Mouse (Mus musculus): ENCODE data around the gene Gm20671. TPM values are rescaled to one million over a fixed set of nuclear protein-coding genes. Genes with fewer than 3 reads are reported as not detected.
A peak's percentile ranks its signal among the peaks of the same experiment; 100 is the strongest.
"Not testable (repeated sequence)": the region's sequence is repeated elsewhere in the genome, so short reads cannot be mapped to it uniquely, and the experiment has no call there.

Gene Gm20671
- polyA plus RNA-seq, 1 experiment from 2014 or later, result not detected

GRCm38 (mm10) chr5:32855274-32855673 lies 28.4 kb upstream of the Gm20671 start:
- not testable (repeated sequence) for H3K4me3 ChIP-seq (ENCODE audit: control insufficient read depth in 1 of 2, insufficient read depth in 1 of 2, low read depth in 1 of 2, low read length in 2 of 2); H3K9ac ChIP-seq (ENCODE audit: low read length); H3K27ac ChIP-seq (replicated peaks in 1 of 2; ENCODE audit: control insufficient read depth in 1 of 2, insufficient read depth in 1 of 2, low read depth in 2 of 2, low read length in 2 of 2); ATAC-seq (ENCODE audit: insufficient number of reproducible peaks, insufficient read depth, low FRiP score, low read depth); H3K27me3 ChIP-seq (ENCODE audit: control insufficient read depth, insufficient read depth, low read length); H3K9me3 ChIP-seq (ENCODE audit: control insufficient read depth, low read length); H3K4me2 ChIP-seq (ENCODE audit: low read length)
- H3K4me1 ChIP-seq (ENCODE audit: control insufficient read depth in 2 of 2, insufficient read depth in 2 of 2, low read length in 2 of 2), result peaks cover 3 to 26% of the 10 kb centered on the region in 2 experiments; a peak in 3 of 4 replicates
- WGBS, result 91% methylated on average over 2 of the region's 3 CpGs
- peaks cover 14% of the 10 kb centered on the region for H3K36me3 ChIP-seq (ENCODE audit: control insufficient read depth, insufficient read depth, low read length)

DNA sequence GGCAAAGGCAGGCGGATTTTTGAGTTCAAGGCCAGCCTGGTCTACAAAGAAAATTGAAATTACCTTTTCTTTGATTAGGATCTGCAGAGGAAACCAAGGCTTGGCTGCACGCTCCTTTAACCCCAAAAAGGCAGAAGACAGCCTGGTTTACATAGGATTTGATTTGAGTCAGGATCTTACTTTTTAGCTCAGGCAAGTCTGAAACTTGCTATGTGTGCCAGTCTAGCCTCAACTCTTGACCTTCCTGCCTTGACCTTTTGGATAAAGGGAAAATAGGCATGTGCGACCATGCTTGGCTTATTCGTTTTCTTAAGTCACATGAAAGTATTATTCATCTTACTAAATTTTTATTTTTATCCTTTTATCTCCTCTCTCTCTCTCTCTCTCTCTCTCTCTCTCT lies 27.9 kb upstream of the Gm20671 start:
- H3K9me3 ChIP-seq (ENCODE audit: control insufficient read depth, low read length), result no peaks in the 10 kb centered on the region
- H3K4me2 ChIP-seq (ENCODE audit: low read length), result no peak overlapping the region
- peaks cover 3 to 26% of the 10 kb centered on the region in 2 experiments; a peak in 3 of 4 replicates for H3K4me1 ChIP-seq (ENCODE audit: control insufficient read depth in 2 of 2, insufficient read depth in 2 of 2, low read length in 2 of 2)
- WGBS, result 87% methylated on average over 4 of the region's 4 CpGs
- H3K4me3 ChIP-seq (ENCODE audit: control insufficient read depth in 1 of 2, insufficient read depth in 1 of 2, low read depth in 1 of 2, low read length in 2 of 2), result no peak overlapping the region
- no peak overlapping the region; the same call in 1 of the 2 replicates for H3K9ac ChIP-seq (ENCODE audit: low read length)
- no peak for ATAC-seq (ENCODE audit: insufficient number of reproducible peaks, insufficient read depth, low FRiP score, low read depth)
- H3K27ac ChIP-seq (replicated peaks in 1 of 2; ENCODE audit: control insufficient read depth in 1 of 2, insufficient read depth in 1 of 2, low read depth in 2 of 2, low read length in 2 of 2), result peak overlapping the region in 1 of 2 experiments; percentile 84; a peak in 1 of 4 replicates
- H3K27me3 ChIP-seq (ENCODE audit: control insufficient read depth, insufficient read depth, low read length), result no peaks in the 10 kb centered on the region
- H3K36me3 ChIP-seq (ENCODE audit: control insufficient read depth, insufficient read depth, low read length), result peaks cover 15% of the 10 kb centered on the region

- Histone ChIP-seq H3K27me3 (ENCODE audit: control insufficient read depth, insufficient read depth, low read length) (no peaks in the 10 kb centered on the region), H3K36me3 (ENCODE audit: control insufficient read depth, insufficient read depth, low read length) (peaks cover 15% of the 10 kb centered on the region), H3K9ac (ENCODE audit: low read length) (peak within 1 kb of the TSS; percentile 95), H3K4me3 (ENCODE audit: control insufficient read depth in 1 of 2, insufficient read depth in 1 of 2, low read depth in 1 of 2, low read length in 2 of 2) (peak within 1 kb of the TSS; percentile 80 to 81), H3K27ac (replicated peaks in 1 of 2; ENCODE audit: control insufficient read depth in 1 of 2, insufficient read depth in 1 of 2, low read depth in 2 of 2, low read length in 2 of 2) (peak within 1 kb of the TSS; percentile 45 to 84), H3K4me1 (ENCODE audit: control insufficient read depth in 2 of 2, insufficient read depth in 2 of 2, low read length in 2 of 2) (peaks cover 3 to 26% of the 10 kb centered on the region in 2 experiments; a peak in 3 of 4 replicates), H3K9me3 (ENCODE audit: control insufficient read depth, low read length) (no peaks in the 10 kb centered on the region), H3K4me2 (ENCODE audit: low read length) (peak within 1 kb of the TSS; percentile 71)
- ATAC-seq (ENCODE audit: insufficient number of reproducible peaks, insufficient read depth, low FRiP score, low read depth), result peak; percentile 97
- WGBS, result under 1% methylated on average over 50 of the region's 51 CpGs
These were observed 27.0 kb upstream of the Gm20671 start, which contains the start of gene Prr14l for GRCm38 (mm10) chr5:32853731-32854507. Gene Prr14l, minus strand, starts transcription at chr5:32854256.

- H3K9ac ChIP-seq (ENCODE audit: low read length), result peak overlapping the region; percentile 18; the same call in 1 of the 2 replicates
- 39% methylated on average over 6 of the region's 6 CpGs for WGBS
- H3K4me1 ChIP-seq (ENCODE audit: control insufficient read depth in 2 of 2, insufficient read depth in 2 of 2, low read length in 2 of 2), result peaks cover 3 to 26% of the 10 kb centered on the region in 2 experiments; a peak in 3 of 4 replicates
- H3K4me3 ChIP-seq (ENCODE audit: control insufficient read depth in 1 of 2, insufficient read depth in 1 of 2, low read depth in 1 of 2, low read length in 2 of 2), result peak overlapping the region in 1 of 2 experiments; percentile 81; a peak in 1 of 4 replicates
- ATAC-seq (ENCODE audit: insufficient number of reproducible peaks, insufficient read depth, low FRiP score, low read depth), result no peak
- peak overlapping the region; percentile 71 for H3K4me2 ChIP-seq (ENCODE audit: low read length)
- H3K9me3 ChIP-seq (ENCODE audit: control insufficient read depth, low read length), result no peaks in the 10 kb centered on the region
- no peaks in the 10 kb centered on the region for H3K27me3 ChIP-seq (ENCODE audit: control insufficient read depth, insufficient read depth, low read length)
- H3K27ac ChIP-seq (replicated peaks in 1 of 2; ENCODE audit: control insufficient read depth in 1 of 2, insufficient read depth in 1 of 2, low read depth in 2 of 2, low read length in 2 of 2), result 0 out of 4 replicates have a peak overlapping the region, but pooled peaks of 1 of the 2 experiments have one; percentile 8
- peaks cover 15% of the 10 kb centered on the region for H3K36me3 ChIP-seq (ENCODE audit: control insufficient read depth, insufficient read depth, low read length)
These were observed 25.1 kb upstream of the Gm20671 start for GRCm38 (mm10) chr5:32852026-32852425.

- H3K36me3 ChIP-seq (ENCODE audit: control insufficient read depth, insufficient read depth, low read length), result peaks cover 26% of the 10 kb centered on the region
- H3K27me3 ChIP-seq (ENCODE audit: control insufficient read depth, insufficient read depth, low read length); H3K4me2 ChIP-seq (ENCODE audit: low read length); ATAC-seq (ENCODE audit: insufficient number of reproducible peaks, insufficient read depth, low FRiP score, low read depth); H3K9ac ChIP-seq (ENCODE audit: low read length); H3K4me3 ChIP-seq (ENCODE audit: control insufficient read depth in 1 of 2, insufficient read depth in 1 of 2, low read depth in 1 of 2, low read length in 2 of 2); H3K9me3 ChIP-seq (ENCODE audit: control insufficient read depth, low read length); H3K27ac ChIP-seq (replicated peaks in 1 of 2; ENCODE audit: control insufficient read depth in 1 of 2, insufficient read depth in 1 of 2, low read depth in 2 of 2, low read length in 2 of 2): not testable (repeated sequence)
- 90% methylated on average over 3 of the region's 3 CpGs for WGBS
- H3K4me1 ChIP-seq (ENCODE audit: control insufficient read depth in 2 of 2, insufficient read depth in 2 of 2, low read length in 2 of 2), result peaks cover 3 to 26% of the 10 kb centered on the region in 2 experiments; a peak in 3 of 4 replicates
These were observed 22.7 kb upstream of the Gm20671 start for GRCm38 (mm10) chr5:32849580-32849979.

GRCm38 (mm10) chr5:32849178-32849577 lies 22.3 kb upstream of the Gm20671 start:
- H3K4me3 ChIP-seq (ENCODE audit: control insufficient read depth in 1 of 2, insufficient read depth in 1 of 2, low read depth in 1 of 2, low read length in 2 of 2), result no peak overlapping the region
- H3K27ac ChIP-seq (replicated peaks in 1 of 2; ENCODE audit: control insufficient read depth in 1 of 2, insufficient read depth in 1 of 2, low read depth in 2 of 2, low read length in 2 of 2), result no peak overlapping the region
- H3K9ac ChIP-seq (ENCODE audit: low read length), result no peak overlapping the region
- ATAC-seq (ENCODE audit: insufficient number of reproducible peaks, insufficient read depth, low FRiP score, low read depth), result no peak
- H3K4me1 ChIP-seq (ENCODE audit: control insufficient read depth in 2 of 2, insufficient read depth in 2 of 2, low read length in 2 of 2), result peaks cover 3 to 26% of the 10 kb centered on the region in 2 experiments; a peak in 3 of 4 replicates
- no peak overlapping the region for H3K4me2 ChIP-seq (ENCODE audit: low read length)
- H3K9me3 ChIP-seq (ENCODE audit: control insufficient read depth, low read length), result no peaks in the 10 kb centered on the region
- H3K27me3 ChIP-seq (ENCODE audit: control insufficient read depth, insufficient read depth, low read length), result no peaks in the 10 kb centered on the region
- 93% methylated on average over 3 of the region's 3 CpGs for WGBS
- H3K36me3 ChIP-seq (ENCODE audit: control insufficient read depth, insufficient read depth, low read length), result peaks cover 30% of the 10 kb centered on the region

DNA sequence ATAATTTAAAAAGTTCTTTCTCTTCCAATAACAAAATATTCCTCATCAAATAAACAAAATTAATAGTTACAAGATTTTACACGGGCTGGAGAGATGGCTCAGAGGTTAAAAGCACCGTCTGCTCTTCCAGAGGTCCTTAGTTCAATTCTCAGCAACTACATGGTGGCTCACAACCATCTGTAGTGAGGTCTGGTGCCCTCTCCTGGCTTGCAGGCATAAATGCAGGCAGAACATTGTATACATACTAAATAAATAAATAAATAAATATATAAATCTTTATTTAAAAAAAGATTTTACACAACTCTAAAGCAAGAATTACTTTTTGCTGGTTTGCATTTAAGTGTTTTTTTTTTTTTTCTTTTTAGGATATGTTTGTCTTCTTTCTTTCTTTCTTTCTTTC lies 13.1 kb upstream of the Gm20671 start:
- H3K4me2 ChIP-seq (ENCODE audit: low read length), result no peak overlapping the region
- no peak overlapping the region for H3K4me3 ChIP-seq (ENCODE audit: control insufficient read depth in 1 of 2, insufficient read depth in 1 of 2, low read depth in 1 of 2, low read length in 2 of 2)
- H3K36me3 ChIP-seq (ENCODE audit: control insufficient read depth, insufficient read depth, low read length), result peaks cover 96% of the 10 kb centered on the region
- ATAC-seq (ENCODE audit: insufficient number of reproducible peaks, insufficient read depth, low FRiP score, low read depth), result no peak
- WGBS, result 98% methylated on average over 2 of the region's 2 CpGs
- no peak overlapping the region for H3K27ac ChIP-seq (replicated peaks in 1 of 2; ENCODE audit: control insufficient read depth in 1 of 2, insufficient read depth in 1 of 2, low read depth in 2 of 2, low read length in 2 of 2)
- H3K9me3 ChIP-seq (ENCODE audit: control insufficient read depth, low read length), result no peaks in the 10 kb centered on the region
- H3K4me1 ChIP-seq (ENCODE audit: control insufficient read depth in 2 of 2, insufficient read depth in 2 of 2, low read length in 2 of 2), result no peaks in the 10 kb centered on the region
- H3K9ac ChIP-seq (ENCODE audit: low read length), result no peak overlapping the region
- H3K27me3 ChIP-seq (ENCODE audit: control insufficient read depth, insufficient read depth, low read length), result no peaks in the 10 kb centered on the region

All from heart, embryonic 14.5 days (tissue).